Mouse (Mus musculus): ENCODE results near the gene Prg2.

The Prg2 gene

DNA sequence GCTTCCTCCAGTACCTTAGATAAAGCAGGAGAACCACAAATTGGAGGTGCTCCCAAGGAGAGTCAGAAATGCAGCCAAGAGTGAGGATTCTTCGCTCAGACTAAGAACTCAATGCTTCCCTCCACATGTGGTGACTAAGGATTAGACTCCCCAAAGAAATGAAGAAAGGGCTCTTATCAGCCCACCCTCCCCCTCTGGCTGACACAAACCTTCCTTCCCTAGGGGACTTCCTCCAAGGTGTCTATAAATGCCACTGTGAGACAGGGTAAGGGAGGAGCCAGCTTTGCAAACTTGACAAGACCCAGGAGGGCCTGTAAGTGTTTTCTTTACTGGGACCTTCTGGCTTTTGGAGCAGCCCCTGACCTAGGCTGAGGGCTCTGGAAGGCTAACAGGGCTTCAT is at the start of gene Prg2:
Gene Prg2 (plus strand): TSS at position 274 of the 400 bp plus-strand sequence.
- DNase-seq: no peak

DNA sequence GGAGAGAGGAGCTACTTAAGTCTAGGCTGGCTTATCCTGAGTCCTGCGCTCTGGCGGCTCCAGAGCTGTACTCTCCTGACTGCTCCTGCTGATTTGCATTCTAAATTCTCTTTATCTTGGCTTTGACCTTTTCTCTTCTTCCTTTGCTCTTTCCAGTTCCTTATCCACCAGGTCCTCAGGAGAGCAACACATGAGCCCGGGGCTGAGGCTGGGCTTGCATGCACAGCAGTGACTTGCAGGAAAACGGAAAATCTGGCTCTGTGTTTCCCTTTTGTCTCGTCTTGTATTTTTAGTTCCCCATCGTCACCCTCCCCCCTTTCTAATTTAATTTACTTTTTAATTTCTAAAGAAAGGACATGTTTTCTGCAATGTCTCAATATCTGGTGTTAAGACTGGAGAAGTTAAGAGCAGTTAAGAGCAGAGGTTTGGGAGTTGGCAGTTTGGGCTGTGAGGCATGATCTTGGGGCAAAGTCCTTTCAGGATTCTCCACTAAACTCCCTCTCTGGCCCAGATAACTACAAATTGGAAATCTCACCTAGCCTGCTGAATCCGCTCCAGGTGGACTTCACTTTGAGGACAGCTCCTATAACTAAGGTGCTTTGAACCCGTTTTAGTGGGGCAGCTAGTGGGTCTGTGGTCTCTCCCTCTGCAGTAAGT is 46.1 kb upstream of the Prg2 start:
- DNase-seq: no peak

DNA sequence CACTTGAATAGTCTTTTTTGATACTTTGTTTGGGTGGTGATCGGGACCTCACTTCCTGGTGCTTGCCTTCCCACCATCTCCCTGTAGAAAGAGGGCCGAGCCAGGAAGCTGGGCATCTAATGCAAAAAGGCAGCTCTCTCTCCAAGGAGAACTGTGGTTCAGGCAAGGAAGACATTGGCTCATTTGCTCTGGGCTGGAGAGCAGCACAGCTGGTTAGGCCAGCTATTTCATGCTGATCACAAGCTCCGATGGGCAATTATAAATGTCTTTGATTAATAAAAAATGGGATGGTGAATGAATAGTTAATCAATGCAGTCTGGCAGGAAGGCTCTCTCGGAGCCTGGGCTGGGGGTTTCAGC is 45.6 kb upstream of the Prg2 start:
- no peak for DNase-seq

DNA sequence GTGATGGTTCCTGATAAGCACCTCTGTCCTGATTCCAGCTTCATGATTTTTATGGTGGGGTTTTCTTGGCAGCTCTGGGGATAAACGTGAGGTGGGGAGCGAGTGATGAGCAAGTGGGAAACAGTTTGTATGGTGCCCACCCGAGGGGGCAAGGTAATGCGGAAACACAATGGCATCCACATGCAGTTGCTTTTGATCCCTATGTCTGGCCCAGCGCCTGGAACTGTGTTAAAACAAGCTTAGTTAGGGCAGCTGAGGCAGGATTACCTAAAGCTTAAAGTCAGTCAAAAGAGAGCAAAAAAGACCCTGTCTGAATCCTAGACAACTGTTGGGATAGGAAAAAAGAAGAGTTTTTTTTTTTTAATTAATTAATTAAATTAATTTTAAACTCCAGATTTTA is 45.2 kb upstream of the Prg2 start:
- DNase-seq: no peak

DNA sequence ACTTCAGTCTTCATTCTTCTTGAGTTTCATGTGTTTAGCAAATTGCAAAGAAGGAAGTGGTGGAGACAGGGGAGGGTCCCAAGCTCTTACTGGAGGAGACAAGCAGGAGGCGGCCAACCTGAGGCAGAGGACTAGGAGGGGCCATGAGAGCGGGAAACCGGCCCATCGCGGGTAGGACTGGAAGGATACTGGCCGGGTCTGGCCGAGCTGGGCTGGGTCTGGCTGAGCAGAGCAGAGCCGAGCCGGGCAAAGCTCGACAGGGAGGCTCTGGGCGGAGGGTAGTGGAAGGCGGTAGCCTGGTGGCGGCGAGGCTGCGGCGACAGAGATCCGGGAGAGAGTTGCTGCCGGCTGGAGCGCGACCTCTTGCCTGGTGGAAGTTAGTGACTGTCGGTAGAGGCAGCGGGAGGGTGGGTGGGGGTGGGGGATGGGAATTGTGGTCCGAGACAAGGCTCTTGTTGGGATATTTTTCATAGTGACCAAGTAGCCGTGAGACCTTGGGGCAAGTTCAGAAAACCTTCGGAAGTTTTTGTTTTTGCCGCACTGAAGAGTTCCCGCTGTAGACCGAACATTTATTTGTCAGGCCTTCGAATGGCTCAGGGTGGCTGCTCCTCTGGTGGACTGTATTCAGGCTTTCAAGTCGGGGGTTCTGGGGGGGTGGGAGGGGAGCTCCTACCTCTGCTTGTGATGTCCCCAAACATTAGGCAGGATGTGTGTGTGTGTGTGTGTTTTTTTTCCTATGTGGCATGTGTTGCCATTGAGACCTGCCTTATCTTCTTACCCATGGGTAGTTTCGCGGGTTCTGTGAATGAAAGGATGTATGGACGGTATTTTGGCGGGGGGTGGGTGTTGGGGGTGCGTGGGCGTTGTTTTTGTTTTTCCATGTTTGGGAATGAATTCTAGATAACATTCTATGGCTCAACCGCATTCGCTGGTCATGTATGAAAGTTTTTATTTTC is 43.5 kb upstream of the Prg2 start, which contains the start of gene Slc43a3:
Gene Slc43a3 (plus strand): TSS at position 106 of the 956 bp plus-strand sequence.
- peak; percentile 25 to 30 for DNase-seq

DNA sequence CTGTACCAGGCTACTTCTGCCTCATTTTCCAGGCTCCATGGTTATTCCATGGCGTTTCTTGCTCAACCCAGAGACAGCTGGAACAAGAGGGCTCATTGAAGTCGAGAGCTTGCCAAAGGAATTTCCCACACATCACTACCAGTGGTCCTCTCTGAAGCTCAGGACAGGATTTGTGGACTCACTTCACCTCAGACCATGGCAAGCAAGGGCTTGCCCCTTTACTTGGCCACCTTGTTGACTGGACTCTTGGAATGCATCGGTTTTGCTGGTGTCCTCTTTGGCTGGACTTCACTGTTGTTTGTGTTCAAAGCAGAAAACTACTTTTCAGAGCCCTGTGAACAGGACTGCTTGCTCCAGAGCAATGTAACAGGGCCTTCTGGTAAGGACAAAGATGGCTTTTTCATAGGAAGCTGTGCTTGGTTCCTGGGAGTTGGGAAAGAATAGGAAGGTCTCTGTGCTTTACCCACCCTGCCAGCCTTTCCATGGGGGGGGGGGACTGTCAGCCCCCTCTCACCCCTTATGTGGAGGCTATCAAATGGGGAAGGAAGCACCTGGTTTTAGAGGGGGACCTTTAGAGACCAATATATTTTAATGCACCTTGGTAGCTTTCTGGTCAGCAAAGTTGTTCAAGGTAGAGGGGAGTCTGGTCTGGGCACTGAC is 42.6 kb upstream of the Prg2 start:
- no peak for DNase-seq

DNA sequence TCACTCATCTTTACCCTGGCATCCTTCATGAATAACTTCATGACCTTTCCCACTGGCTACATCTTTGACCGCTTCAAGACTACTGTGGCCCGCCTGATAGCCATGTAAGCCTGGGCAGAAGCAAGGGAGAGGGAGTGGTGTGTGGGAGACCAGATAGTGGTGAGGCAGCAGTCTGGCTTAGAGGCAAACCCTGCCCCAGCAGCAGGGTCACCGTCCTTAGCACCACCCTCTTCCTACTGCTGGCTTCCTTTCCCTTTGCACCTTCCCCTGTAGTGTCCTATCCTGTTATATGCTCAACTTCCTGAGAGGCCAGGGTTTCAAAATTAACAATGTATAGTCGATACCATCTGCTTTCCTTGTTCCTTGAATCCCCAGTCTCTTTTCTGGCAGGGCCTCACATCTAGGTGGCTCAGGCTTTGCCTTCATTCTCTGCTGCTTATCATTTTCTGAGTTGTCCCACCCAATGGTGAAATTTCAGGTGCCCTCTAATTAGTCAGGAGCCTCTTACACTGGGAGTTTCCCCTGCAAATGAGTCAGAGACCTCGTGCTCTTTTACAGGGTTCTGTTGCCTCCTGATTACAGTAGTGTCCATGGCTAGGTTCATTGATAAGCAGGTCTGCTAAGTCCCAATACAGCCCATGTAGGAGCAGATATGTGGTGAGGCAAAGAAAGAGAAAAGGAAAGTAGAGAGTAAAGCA is 41.9 kb upstream of the Prg2 start:
- DNase-seq: no peak

DNA sequence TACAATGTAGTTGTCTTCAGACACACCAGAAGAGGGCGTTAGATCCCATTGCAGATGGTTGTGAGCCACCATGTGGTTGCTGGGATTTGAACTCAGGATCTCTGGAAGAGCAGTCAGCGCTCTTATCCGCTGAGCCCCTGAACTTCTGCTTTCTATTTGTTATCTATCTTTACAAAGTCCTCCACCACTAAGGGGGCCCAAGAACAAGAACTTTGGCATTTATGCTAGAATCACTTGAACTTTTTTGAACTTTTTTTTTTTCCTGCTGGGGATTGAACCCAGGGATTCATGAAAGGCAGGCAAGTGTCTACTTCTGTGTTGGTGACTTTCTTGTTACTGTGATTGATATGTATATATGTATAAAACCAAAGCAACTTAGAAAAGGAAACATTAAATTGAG is 41.0 kb upstream of the Prg2 start:
- DNase-seq: no peak

DNA sequence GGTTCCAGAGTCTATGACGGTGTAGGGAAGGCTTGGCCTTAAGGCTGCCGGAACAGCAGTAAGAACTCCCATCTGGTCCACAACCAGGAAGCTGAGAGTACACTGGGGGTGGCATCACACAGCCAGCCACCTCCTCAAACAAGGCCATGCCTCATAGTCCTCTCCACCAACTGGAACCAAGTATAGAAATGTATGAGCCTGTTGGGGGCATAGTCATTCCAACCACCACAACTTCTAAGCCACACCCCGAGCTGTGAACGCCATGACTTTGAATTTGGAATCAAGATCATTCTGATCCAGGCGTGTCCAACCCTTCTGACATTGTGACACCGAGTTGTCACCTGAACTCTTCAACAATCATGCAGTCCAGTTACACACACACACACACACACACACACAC is 40.5 kb upstream of the Prg2 start:
- DNase-seq: no peak

DNA sequence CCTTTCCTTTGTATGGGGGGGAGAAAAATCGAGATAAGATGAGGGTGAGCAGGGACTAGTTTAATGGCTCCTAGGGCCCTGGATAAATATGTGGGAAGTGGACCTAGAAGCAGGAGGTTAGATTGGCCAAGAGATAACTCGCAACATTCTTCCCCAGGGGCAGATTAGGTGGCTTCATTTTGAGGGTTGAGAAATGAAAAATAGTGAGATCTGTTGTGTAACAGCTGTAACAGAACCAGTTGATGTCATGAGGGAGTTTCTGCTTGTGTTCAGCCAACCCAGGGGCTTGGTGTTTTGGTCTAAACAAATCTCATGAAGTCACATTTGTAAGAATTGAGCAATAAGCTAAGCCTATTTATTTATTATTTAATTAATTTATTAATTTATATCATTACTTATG is 38.9 kb upstream of the Prg2 start:
- DNase-seq: no peak

DNA sequence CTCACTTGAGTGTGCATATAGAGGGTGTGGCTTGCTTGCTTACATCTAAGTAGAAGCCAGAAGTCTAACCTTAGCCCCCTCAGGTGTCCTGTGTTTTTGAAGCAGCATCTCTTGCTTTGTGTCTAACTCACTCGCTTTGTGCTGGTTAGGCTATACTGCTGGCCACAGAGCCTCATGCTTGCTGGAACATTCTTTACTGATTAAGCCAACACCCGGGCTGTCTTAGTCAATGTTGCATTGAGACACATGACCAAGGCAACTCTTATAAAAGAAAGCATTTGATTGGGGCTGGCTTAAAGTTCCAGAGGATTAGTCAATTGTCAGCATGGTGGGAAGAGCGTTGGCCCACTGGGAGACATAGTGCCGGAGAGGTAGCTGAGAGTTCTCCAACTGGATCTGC is 38.5 kb upstream of the Prg2 start:
- no peak for DNase-seq

DNA sequence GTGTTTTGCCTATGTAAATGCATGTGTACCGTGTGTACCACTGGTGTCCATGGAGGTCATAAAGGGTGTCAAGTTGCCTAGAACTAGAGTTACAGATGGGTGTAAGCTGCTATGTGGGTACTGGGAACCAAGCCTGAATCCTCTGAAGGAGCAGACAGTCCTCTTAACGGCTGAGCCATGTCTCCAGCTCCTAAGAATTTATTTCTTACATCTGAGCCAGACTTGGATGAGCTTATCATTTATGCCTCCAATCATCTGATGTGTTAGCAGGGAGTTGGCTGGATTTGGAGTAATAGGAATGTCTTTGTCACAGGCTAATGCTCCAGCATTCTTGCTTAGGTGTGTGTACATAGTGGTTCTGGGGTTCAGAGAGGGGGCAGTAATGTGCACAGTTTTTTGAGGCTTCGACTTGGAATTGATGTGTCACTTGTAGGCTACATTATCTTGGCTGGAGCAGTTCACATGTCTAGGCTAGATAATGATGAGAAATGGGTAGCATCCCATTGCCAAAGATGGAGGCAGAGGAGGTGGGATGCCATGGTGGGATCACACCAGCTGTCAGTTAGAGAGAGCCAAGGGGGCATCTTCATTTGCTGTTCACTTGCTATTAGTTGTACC is 33.0 kb upstream of the Prg2 start:
- DNase-seq: no peak

DNA sequence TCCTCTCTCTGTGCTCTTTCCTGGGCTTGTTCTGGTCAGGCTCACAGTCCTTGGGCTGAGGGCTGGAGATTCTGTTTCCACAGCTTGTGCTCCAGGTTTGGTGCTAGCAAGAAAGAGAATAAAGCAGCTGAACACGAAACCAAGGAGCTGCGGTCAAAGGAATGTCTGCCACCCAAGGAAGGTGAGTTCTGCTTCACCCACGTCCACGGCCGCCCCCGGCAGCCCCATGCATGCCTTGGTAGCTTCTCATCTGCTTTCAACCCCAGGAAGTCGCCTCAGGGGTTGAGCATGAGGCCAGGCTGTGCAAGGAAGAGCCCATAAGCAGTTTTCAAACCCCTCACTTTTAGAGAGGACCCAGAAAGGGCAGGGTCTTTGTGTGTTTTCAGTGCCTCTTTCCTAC is 32.0 kb upstream of the Prg2 start:
- DNase-seq: no peak

DNA sequence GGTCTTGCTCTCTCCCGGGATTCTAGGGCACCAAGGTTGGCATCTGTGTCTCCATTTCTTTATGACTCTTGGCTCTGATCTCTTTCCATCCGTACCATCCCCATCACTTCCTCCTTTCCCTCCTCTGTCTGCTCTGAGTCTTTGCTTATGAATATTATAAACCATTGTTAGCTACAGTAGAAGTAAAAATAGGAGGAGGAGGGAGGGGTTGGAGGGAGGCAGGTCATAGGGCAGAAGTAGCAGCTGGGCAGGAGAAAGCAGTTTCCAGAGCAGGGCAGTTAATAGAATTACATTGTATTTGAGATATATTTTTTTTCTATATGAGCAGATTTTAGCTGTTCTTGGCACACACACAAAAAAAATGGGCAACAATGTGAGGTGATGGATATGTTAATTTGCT is 31.5 kb upstream of the Prg2 start:
- DNase-seq: no peak

DNA sequence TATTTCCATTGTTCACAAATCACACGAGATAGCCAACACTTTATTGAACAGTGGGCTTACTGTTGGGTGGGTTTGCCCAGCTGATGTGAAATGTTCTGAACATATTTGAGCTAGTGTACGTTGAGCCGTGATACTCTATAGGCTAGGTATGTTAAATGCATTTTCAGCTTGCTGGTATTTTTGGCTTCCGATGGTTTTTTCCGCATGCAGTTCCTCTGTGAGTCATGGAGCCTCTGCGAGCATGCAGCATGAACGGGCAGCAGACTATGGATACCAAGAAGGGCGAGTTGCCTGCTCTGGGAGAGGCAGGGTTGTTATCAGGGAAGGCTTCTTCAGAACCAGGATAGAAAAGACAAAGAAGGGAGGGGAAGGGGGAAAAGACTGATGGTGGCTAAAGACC is 29.2 kb upstream of the Prg2 start:
- DNase-seq: no peak

DNA sequence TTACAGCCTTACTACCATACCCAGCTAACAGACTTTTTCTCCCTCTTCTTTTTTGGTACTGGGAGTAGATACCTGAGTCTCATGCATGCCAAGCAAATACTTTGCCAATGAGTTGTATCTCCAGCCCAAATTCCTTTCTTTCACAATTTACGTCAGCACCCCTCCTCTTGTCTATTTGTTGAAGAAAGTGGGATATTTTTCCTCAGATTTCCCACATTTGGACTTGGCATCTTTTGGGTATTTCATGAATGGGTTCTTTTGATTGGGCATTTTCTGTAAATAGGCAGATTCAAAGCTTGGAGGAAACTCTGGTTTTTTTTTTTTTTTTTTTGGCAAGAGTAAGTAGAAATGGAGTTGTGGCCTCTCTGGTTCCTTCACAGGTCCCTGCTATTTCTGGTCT is 28.0 kb upstream of the Prg2 start:
- DNase-seq: no peak

DNA sequence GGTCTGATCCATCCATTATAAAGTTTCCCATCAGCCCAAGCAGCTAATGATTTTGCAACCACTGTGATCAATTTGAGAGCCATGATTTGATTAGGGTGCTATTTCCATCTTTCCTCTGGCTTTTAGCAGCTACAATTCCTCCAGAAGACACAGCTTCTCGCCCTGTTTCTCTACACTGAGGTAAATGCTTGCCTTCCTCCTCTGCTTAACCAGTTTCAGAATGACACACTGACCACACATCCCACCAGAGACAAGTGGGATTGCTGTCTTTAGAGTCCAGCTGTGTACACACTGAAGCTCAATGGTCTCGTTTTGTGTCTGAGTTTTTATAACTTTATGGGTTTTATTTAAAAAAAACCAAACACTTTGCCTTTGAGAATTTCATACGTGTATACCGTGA is 27.6 kb upstream of the Prg2 start:
- no peak for DNase-seq

DNA sequence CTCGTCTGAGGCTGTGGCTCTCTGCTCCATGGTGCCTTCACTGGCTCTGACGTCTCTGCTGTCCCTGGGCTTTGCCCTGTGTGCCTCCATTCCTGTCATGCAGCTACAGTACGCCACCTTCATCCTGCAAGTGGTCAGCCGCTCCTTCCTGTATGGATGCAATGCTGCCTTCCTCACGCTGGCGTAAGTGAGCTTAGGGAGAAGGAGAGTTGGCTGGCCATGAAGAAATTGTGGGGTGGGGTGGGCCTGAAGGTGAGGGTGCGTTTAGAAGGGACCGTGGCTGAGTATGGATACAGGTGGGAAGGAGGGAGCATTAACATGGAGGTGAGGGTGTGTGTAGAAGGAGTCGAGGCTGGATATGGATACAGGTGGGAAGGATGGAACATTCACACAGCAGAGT is 24.8 kb upstream of the Prg2 start:
- no peak for DNase-seq

DNA sequence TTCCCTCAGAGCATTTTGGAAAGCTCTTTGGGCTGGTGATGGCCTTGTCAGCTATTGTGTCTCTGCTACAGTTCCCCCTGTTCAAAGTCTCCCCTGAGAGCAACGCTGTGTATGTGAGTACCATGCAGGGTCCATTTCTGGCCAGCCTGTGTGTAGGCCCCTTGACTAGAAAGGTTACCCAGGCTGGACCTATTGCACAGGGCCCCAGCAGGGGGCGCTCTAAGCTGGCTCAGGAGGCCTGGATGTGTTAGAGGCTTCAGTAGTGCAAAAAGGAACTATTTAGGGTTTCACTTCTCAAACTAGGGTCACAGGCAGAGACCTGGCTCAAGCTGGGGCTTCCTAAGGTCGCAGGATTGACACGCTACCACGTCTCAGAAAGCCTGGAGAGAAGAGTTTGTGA is 24.0 kb upstream of the Prg2 start:
- DNase-seq: peak; percentile 41 to 44

DNA sequence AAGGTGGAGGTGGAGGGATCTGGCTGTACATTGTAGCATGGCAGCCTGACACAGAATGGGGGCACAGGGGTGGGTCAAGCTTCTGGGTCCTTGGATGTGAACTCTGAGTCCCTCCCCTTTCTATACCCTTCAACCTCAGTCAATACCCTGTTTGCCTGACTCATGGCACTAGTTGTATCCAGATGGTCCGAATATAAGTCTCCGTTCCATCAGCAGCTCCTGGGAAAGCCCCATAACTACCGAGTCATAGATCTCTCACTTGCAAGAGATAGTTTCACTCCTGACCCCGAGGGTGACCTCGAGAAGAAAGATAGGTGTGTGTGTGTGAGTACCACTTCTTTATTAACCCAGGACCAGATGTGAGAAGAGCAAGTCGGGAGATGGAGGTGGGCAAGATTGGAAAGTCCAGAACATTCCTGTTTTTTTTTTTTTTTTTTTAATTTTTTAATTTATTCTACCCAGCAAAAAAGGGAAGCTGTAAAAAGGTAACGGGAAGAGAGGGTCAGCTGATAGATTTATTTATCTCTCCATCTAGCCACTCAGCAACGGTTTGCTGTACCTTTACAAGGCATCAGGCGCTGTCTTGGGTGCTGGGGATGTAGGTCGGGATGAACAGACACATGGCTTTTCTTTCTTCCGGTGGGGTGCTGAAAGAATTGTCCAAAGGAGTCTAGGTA is 21.5 kb upstream of the Prg2 start:
- no peak for DNase-seq

DNA sequence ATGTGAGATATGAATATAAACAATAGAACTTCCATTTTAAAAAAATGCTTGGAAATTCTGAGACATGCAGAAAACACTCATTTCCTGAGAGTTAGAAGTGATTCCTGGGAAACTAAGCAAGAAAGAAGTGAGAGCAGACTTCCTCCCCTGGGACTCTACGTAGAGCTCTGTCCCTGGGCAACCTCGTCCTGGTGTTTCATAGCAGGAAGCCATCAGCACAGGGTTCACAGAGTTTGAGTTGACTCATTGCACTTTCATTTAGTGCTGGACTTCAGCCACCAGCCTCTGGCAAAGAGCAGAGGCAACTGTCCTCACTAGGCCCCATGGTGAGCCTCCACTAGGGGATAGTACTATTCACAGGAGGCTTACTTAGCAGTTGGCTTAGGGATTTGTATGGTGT is 19.0 kb upstream of the Prg2 start:
- no peak for DNase-seq

DNA sequence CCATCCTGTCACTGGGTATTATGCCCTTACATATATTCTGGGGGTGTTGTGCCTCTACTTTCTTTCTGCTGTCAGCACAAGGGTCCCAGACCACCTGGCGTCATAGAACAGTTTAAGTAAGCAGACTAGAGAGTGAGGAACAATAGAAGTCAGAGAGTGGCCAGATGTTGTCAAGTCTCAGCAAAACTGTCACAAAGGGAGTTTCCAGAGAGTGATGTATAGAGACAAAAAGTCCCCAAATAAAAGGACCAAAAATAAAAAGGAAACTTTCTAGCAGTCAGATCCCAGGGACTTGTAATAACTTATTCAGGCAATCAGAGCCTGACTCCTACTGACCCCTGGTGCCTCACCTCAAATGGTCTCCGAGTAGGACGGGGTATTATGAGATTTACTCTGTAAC is 18.4 kb upstream of the Prg2 start:
- DNase-seq: no peak
